Mouse (Mus musculus) embryonic fibroblast, embryonic 13.5 days (primary cell): ENCODE results near the gene Slc27a2.

Experiments
- CTCF ChIP-seq: IDR thresholded peaks from 2 replicates; pipeline ENCODE4 v1.5.1; 2011; ENCODE audit warnings: mild to moderate bottlenecking, control low read depth, low read length, moderate library complexity, borderline replicate concordance; ENCODE audit not compliant: insufficient read depth
- POLR2A ChIP-seq: IDR thresholded peaks from 2 replicates; pipeline ENCODE4 v1.6.1; 2011; ENCODE audit warnings: low read depth, mild to moderate bottlenecking, control low read depth, low read length, moderate library complexity

DNA sequence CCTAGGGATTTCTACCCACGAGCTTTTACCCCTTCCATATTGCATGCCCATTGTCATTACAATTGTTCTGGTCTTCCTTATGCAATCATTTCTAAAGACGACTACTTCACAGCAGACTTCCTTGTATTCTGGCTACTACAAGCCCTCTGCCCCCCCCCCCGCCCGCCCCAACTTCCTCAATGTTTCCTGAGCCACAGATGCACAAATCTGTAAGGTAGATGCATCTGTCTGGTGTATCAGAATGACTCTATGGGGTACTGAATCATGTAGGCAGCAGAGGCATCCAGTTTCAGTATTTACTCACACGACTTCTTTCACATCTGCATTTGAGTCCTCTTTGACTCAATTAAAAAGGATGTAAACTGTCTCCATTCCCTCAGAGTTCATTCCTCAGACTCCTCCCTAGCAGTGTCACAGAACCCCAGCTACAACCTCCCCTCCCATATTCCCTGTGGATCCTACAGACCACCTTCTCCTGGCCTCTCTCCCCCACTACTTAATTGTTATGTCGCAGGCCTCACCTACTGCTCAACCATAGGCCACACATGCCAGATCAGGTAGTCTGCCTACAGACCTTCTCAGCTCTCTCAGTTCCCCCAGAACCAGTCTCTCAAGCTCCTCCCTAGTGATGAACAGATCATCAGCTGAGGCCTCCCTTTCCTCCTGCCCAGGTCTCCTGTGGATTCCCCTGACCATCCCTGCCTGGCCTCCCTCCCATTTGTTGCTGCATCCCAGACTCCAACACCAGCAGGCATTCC is 37.0 kb upstream of the Slc27a2 start:
- no peak for TF ChIP-seq CTCF
- TF ChIP-seq POLR2A, result no peak
